Mouse (Mus musculus) lung, postnatal 10 days (tissue): ENCODE results near the gene Ttc13.

ENCODE experiments used
- DNase-seq: peaks from one replicate; pipeline ENCODE4 v3.0.0; 2021

Ttc13 gene

DNA sequence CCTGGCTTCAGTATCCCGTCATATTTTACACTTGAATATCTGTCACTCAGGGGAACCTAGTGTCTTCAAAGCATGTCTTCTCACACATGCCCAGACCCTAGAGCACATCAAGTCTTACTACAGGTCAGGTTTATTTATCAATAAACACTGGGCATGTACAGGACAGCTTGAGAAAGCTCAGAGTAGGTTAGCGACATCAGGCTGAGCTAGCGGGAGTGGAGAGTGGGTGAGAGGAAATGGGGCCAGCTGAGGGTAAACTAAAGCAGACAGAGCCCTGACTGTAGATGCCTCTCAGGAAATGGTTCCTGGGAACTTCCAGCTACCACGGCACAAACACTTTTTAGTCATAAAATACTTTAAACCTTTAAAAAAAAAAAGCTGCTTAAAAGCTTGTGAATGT is 18.3 kb downstream of the Ttc13 start:
- no peak for DNase-seq

DNA sequence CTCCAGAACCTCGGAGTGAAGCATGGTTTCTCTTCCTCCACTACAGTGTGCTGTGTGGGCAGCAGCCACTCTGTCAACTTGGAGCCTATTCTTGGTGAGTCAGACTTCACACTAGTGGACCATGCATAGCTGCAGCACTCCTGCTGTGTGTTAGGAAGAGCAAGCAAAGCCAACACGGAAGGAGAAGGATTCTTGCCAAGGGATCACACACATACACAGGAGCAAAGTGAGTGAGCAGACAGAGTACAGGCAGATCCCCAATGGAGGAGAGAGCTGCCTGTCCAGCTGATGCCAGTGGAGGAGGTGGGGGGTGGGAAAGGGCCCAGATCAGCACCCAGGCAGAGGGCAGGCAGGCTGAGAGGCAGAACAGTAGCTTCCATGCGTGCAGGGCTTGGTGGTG is 19.6 kb downstream of the Ttc13 start:
- DNase-seq = no peak

DNA sequence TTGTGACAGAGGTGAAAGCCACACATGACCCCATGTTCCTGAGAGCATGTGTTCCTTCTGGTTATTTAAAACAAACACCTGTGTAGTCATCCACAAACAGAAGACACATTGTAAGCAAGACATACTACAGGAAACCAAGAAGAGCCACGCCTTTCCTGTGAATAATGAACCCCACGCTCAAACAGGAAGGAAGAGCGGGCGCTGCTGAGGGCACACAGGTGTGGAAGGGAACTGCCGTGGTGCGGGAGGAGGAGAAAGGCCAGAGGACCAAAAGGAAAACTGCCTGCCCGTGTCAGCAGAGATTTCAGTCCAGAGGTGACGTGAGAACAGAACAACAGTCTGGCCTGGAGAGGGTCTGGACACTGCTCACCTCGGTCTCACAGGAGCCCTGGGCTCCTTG is 20.8 kb downstream of the Ttc13 start:
- DNase-seq = peak; percentile 47

DNA sequence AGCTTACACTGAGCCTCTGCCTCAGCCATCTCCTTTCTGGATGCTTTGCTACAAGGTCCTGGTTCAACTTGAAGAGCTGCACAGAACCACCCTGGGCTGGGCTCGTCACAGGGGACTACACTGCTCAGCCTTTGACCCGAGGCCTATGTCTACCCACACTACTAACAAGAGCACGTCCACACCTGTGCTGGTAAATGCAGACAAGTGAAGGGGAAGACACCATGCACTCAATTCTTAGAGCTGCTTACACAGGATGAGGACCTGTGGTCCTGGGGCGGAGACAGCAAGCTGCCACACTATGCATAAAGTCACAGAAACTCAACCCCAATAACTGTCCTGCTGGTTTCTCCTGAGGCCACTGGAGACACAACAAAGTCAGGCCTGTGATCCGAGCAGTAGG is 21.5 kb downstream of the Ttc13 start:
- DNase-seq = no peak

DNA sequence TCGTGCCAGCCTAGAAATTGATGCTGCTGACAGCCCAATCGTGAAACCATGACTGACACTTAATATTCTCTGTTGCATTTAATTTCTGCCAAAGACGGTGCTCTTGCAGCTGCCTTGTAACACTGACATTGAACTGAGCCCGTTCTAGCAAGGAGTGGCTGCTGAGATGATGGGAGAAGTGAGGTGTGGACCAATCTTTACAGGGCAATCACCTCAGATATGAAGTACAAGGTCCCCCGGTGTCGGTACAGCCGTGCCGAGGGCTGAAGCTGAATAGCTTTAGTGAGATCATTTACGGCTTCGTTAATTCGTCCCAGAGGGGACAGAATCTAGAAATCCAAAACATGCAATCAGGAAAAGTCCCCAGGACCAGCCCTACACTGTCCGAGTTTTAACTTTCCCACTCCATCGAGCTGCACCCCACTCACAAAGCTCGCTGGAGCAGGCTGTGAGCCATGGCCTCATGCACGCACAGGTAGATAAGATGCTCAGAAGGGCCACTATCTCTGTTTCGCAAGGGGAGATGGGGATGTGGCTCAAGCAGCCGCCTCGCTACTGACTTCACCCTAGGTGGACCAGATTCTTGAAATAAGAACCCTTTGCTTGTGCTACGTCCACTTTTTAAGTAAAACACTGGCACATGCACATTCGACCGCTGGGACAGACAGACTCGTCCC is 26.2 kb downstream of the Ttc13 start:
- no peak for DNase-seq

DNA sequence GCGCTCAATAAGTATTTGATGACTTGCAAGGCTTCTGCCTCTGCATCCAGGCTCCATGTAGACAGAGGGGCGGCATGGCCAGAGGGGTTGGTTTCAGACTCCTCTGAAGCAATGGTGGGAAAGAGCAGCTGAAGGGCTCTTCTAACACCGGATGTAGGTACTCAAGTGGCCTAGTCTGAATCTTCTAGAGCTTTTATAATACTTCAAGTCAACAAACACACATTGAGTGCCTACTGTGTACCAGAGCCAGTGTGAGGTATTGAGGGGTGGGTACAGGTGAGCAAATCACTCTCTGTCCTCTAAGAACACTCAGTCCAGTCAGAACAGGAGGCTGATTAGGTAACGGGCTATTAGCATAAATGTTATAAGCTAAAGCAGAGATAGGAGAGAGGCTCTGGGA is 30.1 kb downstream of the Ttc13 start:
- peak; percentile 50 for DNase-seq

DNA sequence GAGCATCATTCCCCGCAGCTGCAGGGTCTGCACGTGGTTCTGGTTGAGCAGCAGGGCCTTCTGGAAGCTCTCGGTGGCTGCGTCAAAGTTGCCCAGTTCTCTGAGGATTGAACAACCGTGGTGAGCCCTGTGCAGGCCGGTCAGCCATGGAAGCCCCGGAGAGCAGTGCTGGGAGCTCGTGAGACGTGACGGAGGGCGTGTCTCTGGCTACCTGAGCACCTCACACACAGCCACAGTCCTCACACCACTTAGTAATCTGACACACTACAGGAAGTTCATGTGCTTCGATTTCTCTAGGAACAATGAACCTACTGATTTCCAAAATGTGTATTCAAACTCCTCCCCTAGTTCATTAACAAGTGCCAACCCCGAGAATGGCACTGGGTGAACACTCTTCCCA is 32.9 kb downstream of the Ttc13 start:
- no peak for DNase-seq

DNA sequence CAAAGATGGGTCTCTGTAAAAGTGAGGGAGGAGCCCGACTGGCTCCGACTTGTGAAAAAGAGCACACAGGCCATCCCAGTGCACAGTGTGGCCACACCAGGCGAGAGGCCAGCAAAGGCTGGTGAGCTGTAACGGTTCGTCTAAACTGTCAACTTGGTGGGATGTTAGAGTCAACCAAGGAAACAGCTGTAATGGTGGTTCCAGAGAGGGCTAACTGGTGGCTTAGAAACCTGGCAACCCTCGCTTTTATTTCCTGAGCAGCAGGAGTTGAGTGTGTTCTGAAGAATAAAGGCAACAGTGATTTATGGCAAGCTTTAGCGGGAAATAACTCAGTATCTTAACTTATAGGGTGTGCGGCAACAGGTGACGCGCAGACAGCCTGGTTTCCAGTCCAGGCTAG is 39.6 kb downstream of the Ttc13 start:
- no peak for DNase-seq

DNA sequence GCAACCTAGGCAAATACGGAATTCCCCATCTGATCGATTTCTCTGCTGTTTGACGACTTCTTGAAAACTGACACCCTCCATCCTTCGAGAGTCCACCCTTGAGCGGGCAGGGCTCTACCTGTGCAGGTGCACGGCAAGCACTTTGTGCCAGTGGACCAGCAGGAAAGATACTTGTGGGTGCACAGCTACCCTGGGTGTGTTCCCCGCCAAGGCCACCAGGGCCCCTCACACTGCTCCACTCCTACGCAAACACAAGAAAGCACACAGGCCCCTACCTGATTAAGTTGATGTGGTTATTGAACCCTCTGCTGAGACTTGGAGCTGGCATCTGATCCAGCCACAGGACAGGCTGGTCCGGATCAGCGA is 40.0 kb downstream of the Ttc13 start:
- DNase-seq = peak; percentile 30

DNA sequence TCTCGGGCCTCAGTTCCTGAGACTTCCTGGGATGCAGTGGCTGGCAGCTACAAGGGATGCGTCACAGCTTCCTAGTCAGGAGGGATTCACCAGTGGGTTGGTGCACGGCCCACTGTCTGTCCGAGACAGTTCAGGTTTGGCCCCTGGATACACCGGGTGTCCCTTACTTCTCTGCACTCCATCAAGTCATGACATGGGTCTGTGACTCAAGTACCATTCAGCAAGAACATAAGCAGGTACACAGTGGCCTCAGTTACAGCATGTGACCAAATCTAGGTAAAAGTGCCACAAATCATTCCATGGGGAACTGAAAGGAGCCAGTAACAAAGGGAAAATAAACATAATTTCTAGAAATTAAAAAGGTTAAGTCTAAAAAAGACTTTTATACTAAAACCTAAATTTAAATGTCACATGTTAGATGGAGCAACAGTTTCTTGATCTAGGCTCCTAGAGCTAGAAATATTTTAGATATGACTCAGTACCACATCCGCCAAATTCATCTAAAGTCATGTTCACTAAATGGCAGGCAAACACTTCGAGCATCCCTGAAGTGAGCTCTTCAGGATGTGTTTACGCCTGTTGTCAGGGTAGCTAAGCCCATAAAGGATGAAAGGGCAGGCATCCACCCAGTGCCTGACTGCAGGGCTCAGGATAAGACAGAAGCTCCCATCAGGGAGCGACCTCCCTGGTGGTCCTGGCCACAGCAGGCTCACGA is 40.5 kb downstream of the Ttc13 start:
- DNase-seq = peak; percentile 47

DNA sequence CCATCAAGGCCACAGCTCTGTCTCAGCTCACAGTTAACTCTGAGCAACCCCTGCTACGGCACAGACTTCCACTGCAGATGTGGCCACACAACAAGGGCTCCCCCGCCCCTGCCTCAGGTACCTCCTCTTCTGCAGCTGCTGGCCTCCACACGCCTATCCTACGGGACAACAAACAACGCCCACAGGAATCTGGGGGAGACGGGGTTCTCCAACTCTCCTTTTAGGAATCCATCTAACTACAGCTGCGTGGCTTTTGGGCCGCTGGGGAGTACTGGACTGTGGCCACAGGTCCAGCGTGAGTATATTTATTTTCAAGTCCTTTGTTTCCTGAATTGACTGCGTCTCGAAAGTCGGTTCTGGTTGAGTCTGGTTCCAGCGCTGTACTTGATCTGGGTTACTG is 43.5 kb downstream of the Ttc13 start:
- no peak for DNase-seq

DNA sequence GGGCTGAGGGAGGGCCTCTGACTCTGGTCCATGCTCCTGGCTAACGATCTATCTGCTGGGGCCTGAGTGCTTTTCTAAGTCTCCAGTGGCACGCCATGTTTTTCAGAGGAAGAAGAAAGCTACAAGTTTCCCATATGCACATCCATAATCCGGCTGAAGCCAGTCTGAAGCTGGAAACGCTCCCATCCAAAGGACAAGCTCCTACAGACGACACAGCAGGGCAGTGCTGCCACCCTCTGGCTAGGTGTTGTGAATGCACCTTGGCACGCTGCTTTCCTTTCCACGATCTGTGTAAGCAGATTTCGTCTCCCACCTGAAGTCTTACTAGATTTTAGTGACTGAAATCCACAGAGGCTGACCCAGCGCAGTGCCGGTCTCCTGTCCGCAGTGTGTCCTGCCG is 44.3 kb downstream of the Ttc13 start:
- DNase-seq = peak; percentile 91

DNA sequence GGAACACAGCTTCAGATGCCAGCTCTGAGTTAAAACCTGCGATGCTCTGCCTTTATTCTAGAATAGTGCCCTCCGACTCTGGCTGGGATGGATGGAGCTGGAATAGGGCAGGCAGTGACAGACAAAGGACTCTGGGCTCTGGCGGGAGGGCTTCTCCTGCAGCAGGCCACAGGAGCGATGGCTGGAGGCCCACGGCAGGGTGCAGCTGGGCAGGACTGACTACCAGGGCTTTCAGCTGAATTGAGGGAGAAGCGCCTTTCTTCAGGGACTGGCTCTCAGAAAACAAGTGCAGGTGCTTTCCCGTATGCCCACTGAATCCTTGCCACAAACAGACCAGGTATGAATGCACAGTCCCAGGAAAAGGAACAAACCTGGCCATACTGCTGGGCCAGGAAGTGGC is 44.7 kb downstream of the Ttc13 start:
- no peak for DNase-seq

DNA sequence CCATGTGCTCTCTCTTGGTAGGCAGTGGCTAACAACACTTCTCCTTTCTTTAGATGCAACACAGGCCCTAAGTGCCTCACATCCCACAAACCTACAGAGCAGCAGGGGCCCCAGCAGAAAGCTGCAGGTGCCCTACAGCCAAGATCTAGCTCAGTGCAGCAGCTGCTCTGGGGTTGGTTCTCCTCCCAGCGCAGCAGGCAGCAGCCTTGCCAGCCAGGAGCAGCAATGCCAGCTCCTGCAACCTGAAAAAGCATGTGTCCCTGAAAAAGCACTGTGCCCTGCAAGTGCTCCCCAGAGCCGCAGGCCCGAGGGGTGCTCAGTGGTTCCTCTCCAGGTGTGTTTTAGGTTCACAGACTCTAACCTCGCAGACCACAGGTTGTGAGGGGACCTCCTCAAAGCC is 45.1 kb downstream of the Ttc13 start:
- no peak for DNase-seq

DNA sequence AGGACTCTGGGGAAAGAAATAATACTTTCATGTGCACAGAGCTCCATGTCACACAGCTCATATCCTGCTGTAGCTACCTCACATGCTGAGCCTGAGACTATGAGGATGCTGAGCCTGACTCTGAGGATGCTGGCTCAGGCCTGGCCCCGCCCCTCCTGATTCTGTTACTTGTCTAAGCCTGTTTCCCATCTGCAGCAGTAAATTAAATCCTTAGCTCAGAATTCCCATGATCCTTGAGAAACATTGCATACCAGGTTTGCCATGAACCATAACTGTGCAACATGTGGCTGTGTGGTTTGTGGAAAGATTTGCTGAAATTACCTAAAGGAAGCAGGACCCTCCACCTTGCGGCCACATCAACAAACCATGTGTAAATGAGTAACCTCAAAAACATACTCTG is 49.4 kb downstream of the Ttc13 start:
- DNase-seq = no peak

DNA sequence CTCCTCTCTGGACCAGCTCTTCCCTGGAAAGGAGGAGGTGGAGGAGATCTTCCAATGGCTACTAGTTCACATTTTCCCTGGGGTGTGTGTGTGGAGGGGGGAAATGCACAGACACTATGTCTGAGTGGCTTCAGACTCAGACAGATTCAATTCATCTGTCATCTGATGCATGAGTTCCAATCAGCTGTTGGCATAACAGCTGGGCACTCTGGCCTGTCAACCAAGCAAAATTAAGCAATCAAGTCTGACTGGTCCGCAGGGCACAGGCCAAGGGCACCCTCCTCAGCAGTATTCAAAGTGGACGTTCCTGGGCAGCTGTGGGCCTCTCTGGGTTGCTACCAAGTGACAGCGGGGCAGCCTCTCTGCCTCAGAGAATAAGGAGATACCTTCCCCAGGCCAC is 53.0 kb downstream of the Ttc13 start:
- DNase-seq = peak; percentile 25

DNA sequence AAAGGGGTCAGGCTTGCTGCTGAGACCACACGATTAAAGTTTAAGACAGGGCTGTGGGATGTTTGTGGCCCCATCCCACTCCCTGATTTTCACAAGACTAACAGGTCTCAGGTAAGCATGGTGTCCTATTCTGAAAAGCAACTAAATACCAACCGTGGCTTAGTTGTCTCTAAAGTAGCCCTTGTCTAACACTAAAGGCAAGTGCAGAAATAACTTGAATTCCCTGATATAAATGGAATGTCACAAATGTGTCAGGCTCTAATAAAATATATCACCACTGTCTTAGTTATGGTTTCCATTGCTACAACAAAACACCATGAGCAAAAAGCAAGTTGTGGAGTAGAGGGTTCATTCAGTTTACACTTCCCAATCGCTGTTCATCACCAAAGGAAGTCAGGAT is 57.4 kb downstream of the Ttc13 start:
- DNase-seq = no peak

DNA sequence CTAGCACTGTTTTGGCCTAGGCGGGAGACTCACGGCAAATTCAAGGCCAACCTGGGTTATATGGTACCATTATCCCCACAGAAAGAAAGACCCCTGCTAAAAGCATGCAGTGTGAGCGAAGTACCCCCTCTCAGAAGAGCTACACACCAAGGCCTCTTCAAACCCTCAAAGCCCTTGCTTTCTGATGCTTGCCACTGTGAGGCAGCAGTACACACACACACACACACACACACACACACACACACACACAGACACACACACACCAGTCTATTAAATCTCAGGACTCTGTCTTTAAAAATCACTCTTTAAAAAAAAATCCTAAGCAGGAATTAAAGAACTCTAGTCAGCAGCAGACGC is 57.9 kb downstream of the Ttc13 start:
- DNase-seq = no peak

DNA sequence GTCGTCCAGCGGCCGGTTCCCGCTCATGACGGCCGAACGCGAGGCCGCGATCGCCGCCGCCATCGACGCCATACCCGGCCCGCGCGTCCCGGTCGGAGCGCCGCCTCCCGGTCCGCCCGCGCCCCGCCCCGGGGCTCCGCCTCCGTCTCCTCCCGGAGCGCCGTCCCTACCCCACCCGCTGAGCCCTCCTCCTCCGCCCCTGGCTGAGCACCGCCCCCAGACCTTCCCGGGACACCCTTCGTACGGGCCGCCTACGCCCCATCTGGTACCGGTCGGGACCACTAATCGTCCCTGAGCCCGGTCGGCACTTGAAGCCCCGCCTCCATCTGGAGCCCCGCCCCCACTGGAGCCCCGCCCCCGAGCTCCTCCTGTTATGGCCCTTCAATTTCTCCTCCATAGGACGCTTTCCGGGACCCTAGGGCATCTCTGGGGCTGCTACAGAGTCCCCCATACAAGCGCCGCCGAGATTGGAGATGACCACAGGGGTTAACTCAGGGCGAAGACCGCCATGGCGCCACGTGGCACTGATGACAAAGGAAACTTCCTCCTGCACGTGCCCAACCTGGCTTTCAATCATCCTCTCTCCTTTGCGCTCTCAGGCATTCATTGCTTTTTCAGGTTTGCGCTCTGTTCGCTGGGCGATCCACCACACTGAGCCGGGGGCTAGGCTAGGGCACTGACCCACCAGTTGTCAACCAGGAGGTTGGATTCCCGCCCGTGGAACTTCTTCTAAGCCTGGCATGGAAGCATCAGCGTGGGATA is 58.5 kb downstream of the Ttc13 start, which contains the start of gene 2310022B05Rik:
Gene 2310022B05Rik (minus strand): TSS at position 258 of the 762 bp plus-strand sequence.
- peak; percentile 95 for DNase-seq

DNA sequence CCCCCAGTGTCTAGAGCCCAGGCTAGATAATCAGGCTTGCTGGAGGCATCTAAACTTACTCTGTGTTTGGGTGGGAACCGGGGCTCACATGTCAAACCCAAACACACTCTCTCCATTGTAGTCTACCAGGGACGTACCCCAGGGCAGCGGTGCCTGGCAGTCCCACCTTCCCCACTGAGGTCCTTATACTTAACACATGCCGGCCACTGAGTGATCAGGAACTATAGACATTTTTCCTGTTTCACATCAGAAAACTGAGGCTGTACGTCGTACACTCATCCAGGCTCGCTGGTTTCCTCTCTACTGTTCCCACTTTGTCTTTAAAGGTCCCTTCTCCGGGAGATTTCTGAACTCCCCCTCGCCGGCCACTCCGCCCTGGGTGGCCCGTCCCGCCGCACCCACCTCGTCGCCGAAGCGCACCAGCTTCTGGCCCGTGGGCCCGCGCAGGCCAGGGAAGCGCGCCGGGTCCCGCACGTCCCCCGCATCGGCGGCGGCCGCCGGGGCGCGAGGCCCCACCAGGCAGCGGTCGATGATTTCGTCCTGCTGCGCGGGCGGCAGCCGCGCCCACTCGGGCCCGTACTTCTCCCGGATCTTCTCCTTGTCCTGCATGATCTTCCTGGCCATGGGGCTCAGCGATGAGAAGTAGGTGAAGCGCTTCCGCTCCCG is 59.2 kb downstream of the Ttc13 start:
- DNase-seq = no peak

DNA sequence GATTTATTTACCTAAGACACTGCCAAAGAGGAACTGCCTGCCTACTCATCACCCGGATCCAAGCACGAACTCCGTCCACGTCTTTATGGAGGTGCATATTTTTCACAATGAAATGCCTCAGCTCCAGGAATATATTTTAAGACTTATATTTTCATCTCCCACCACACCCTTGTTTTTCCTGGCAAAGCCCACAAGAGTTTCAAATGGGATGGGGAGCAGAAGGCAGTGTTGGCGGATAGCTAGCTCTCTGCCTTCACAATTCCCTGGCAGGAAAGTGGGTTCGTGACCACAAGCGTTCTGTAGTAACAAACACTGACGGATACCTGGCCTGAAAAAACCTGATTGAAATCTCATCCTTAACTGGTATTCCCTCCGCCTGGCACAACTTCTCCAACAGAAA is 60.0 kb downstream of the Ttc13 start:
- peak; percentile 36 for DNase-seq

DNA sequence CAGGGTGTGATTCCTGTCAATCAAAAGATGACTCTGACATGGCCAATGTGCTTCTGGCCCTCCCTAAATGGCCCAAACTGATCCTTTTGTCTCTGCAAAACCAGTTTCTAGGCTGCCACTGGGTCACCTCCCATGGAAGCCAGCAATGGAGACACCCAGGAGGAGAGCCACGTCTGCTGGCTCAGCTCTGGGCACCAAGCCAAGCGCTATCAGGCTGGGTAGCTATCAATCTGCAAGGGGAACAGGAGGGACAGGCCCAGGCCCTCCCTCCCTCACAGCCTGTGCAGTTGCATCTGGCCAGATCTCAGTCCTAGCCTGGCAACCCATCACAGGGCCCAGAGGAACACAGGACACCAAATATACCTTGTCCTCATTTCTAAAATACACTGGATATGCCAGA is 63.4 kb downstream of the Ttc13 start:
- DNase-seq = peak; percentile 64

DNA sequence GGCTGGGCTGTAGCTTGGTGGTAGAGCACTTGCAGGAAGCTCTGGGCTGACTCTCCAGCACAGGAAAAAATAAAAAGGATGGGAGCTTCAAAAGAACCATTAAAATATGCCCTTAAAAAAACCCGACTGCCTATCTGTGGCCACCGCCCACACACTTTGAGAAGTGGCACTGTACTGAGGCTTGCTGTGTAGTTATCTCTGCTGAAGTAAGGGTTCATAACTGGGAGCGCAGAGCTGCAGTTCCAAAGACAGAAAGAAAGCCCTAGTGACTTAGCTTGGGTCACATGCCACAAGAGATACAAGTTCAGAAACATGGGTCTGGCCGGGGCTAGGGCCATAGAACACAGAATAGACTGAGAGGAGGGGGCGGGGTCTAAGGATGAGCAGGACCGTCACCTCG is 63.8 kb downstream of the Ttc13 start:
- no peak for DNase-seq
